Mouse (Mus musculus) ES-E14 (cell line): ENCODE measurements around the gene Srr. TPM values are rescaled to one million over a fixed set of nuclear protein-coding genes. Genes with fewer than 3 reads are reported as not detected.

Experiments
- DNase-seq: peaks from one replicate; pipeline ENCODE4 v3.0.0-alpha.2; 2013; ENCODE audit warnings: low read depth, low spot score
- H3K27ac ChIP-seq: 2 replicates; pipeline ENCODE4 v1.5.1; 2012; ENCODE audit warnings: low read depth, mild to moderate bottlenecking, low read length, moderate library complexity, mixed read lengths; ENCODE audit not compliant: poor library complexity, insufficient read depth, severe bottlenecking
- H3K36me3 ChIP-seq: 2 replicates; pipeline ENCODE4 v1.6.1; 2012; ENCODE audit warnings: mild to moderate bottlenecking, low read length, moderate library complexity, mixed read lengths; ENCODE audit not compliant: control insufficient read depth, poor library complexity, insufficient read depth, severe bottlenecking
- H3K4me1 ChIP-seq, 2 experiments: fragments of 150-350 bp in 1 of 2; sonication (generic) in 1 of 2; 2 replicates each; pipeline ENCODE4 v1.6.1; 2012; ENCODE audit warnings: low read length in 2 of 2, mild to moderate bottlenecking in 1 of 2, mixed read lengths in 1 of 2; ENCODE audit not compliant: control insufficient read depth in 2 of 2, insufficient read depth in 2 of 2, poor library complexity in 1 of 2
- H3K4me3 ChIP-seq, 2 experiments: fragments of 150-350 bp in 1 of 2; sonication (generic) in 1 of 2; 2 replicates each; pipeline ENCODE4 v1.5.1; 2012; ENCODE audit warnings: low read length in 2 of 2, low read depth in 1 of 2, mild to moderate bottlenecking in 1 of 2, mixed read lengths in 1 of 2; ENCODE audit not compliant: insufficient read depth in 1 of 2, poor library complexity in 1 of 2, severe bottlenecking in 1 of 2
- H3K9ac ChIP-seq: 2 replicates; pipeline ENCODE4 v1.6.1; 2012; ENCODE audit warnings: low read depth, mild to moderate bottlenecking, low read length, mixed read lengths; ENCODE audit not compliant: poor library complexity, insufficient read depth, severe bottlenecking
- H3K9me3 ChIP-seq: fragments of 150-350 bp; sonication (generic); 2 replicates; pipeline ENCODE4 v1.6.1; 2012; ENCODE audit warnings: low read depth, mild to moderate bottlenecking, low read length; ENCODE audit not compliant: control insufficient read depth, insufficient read depth
- CHD2 ChIP-seq: IDR thresholded peaks from 2 replicates; pipeline ENCODE4 v1.6.1; 2014; ENCODE audit warnings: mild to moderate bottlenecking, low read depth, low read length, inconsistent platforms
- HCFC1 ChIP-seq: IDR thresholded peaks from 2 replicates; pipeline ENCODE4 v1.6.1; 2012; ENCODE audit warnings: low read length, inconsistent platforms, borderline replicate concordance; ENCODE audit not compliant: insufficient read depth
- MAFK ChIP-seq: IDR thresholded peaks from 2 replicates; pipeline ENCODE4 v1.6.1; 2014; ENCODE audit warnings: mild to moderate bottlenecking, low read depth, low read length, inconsistent platforms; ENCODE audit not compliant: insufficient read depth
- ZC3H11A ChIP-seq: IDR thresholded peaks from 2 replicates; pipeline ENCODE4 v1.6.1; 2012; ENCODE audit warnings: low read depth, mild to moderate bottlenecking, inconsistent platforms, low read length, borderline replicate concordance
- ZNF384 ChIP-seq: IDR thresholded peaks from 2 replicates; pipeline ENCODE4 v1.6.1; 2012; ENCODE audit warnings: low read depth, low read length, inconsistent platforms
- in situ Hi-C, 2 experiments: fragments of 600-800 bp; cut with MboI; formaldehyde crosslinking; loops; one replicate each; pipeline ENCODE4 v1.15.1; 2025; ENCODE audit warnings: low sequenced_read_pairs in 2 of 2, inconsistent platforms in 1 of 2; ENCODE audit not compliant: unreplicated experiment in 2 of 2
- total RNA-seq: library from RNA; depleted of rRNA; stranded (reverse); fragments of 300-350 nt; gene quantifications from 2 replicates; pipeline ENCODE4 v1.2.3, GENCODE M21; 2012

Srr gene
- total RNA-seq, 1 experiment: 3.8 TPM

DNA sequence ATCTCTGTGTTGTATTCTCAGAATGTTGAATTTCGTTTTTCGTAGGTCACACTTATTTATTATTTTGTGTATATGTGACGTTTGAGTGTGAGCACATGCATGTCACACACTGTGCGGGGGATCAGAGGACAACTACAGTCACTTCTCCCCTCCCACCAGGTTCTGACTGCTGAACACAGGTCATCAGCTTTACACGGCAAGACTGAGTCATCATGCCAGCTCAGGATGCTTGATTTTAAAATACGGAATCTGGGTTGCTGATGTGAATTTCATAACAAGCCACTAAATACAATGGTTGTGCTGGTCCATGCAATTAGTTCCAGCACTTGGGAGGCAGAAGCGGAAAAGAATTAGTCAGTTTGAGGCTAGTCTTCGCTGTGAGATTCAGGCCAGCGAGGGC lies 44.7 kb downstream of the Srr start:
- Histone ChIP-seq H3K4me1 (peaks cover 1 to 8% of the 10 kb centered on the region in 2 experiments; a peak in 2 of 4 replicates), H3K9me3 (no peaks in the 10 kb centered on the region), H3K9ac (no peak overlapping the region), H3K4me3 (no peak overlapping the region), H3K27ac (no peak overlapping the region), H3K36me3 (no peaks in the 10 kb centered on the region)
- DNase-seq: no peak
- in situ Hi-C loops: no loop called here
- TF ChIP-seq ZNF384 (no peak), ZC3H11A (no peak), HCFC1 (no peak), MAFK (no peak), CHD2 (no peak)

DNA sequence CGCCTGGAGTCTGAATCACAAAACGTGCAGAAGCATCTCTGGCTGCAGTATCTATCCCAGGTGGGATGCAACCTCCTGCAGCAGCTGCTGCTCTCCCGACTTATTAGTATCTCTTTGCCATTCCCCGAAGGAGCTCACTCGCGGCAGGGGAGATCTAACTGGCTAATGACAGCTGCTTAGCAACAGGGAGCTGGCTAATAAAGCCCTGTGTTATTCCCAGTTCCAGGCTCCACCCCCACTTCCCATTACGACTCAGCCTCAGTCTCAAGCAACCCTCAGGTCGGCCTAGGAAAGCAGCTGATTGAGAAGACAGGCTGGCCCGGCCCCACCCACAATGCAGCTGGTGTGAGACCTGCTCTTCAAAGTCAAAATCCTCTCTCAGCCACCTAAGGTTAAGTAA lies 48.9 kb downstream of the Srr start:
- no peak overlapping the region for H3K9ac ChIP-seq
- no peaks in the 10 kb centered on the region for H3K36me3 ChIP-seq
- peak; percentile 81 for DNase-seq
- H3K9me3 ChIP-seq: no peaks in the 10 kb centered on the region
- no peak overlapping the region for H3K27ac ChIP-seq
- in situ Hi-C loops: no loop called here
- TF ChIP-seq ZC3H11A (no peak), ZNF384 (no peak), CHD2 (no peak), MAFK (no peak), HCFC1 (no peak)
- peaks cover 0 to 14% of the 10 kb centered on the region in 2 experiments; a peak in 2 of 4 replicates for H3K4me1 ChIP-seq
- H3K4me3 ChIP-seq: no peak overlapping the region

DNA sequence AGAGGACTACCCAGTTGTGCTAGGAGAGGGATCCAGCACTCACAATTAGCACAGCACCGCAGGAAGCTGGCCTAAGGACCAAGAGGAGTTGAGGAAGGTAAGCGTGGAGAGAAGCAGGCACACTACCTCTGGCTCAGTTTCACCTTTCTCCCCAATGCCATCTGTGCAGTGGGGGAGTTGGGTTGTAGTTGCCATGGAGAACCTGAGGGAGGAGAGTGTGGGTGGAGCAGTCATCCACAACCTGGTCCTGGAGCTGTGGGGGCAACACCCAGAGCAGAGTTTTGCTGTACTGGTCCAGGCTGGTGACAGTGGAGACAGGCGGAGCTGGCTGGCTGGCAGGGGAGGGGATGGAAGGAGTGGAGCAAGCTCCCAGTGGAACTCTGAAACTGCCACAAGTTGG lies 51.1 kb downstream of the Srr start:
- in situ Hi-C loops: no loop called here
- no peak overlapping the region for H3K9ac ChIP-seq

DNA sequence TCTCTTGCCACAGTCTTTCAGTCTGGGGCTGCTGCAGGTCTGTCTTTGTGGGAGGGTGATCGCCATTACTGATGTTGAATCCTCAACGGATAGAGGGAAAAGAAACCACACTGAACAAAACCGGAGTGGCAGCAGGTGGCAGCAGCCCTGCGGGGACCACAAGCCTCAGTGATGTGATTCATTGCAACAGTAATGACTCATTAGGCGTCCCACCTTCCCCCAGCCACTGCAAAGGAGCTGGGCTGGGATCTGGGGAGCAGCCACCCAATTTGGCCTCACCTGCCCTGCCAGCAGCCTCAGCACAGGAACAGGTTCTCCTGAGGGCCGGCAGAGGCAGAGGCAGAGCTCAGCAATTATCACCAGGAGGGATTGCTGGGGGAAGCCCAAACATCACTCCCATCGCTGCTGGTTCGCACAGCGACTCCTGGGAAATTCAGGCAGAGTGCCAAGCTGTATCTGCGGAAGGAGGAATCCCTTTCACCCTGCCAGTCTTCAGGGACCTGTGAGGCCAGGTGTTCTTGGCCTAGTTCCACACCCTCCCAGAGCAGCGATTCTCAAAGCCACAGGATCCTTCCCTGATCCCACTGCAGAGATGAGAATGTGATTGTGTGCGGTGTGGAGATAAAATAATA lies 54.6 kb downstream of the Srr start:
- no peaks in the 10 kb centered on the region for H3K9me3 ChIP-seq
- in situ Hi-C loops: no loop called here
- TF ChIP-seq HCFC1: no peak
- no peak for TF ChIP-seq CHD2
- no peak for TF ChIP-seq ZNF384
- no peak for TF ChIP-seq MAFK
- H3K4me1 ChIP-seq: peaks cover 2 to 6% of the 10 kb centered on the region in 2 experiments; a peak in 2 of 4 replicates
- peaks cover 4% of the 10 kb centered on the region; the same call in 1 of the 2 replicates for H3K36me3 ChIP-seq
- H3K9ac ChIP-seq: no peak overlapping the region; the same call in 1 of the 2 replicates
- no peak for DNase-seq
- H3K27ac ChIP-seq: no peak overlapping the region
- no peak overlapping the region for H3K4me3 ChIP-seq

More for the DNA sequence above, 51.1 kb downstream of the Srr start:
- H3K9me3 ChIP-seq: no peaks in the 10 kb centered on the region
- H3K36me3 ChIP-seq: no peaks in the 10 kb centered on the region
- H3K4me1 ChIP-seq: peaks cover 0 to 14% of the 10 kb centered on the region in 2 experiments; a peak in 2 of 4 replicates
- no peak overlapping the region for H3K27ac ChIP-seq
- no peak overlapping the region for H3K4me3 ChIP-seq
- TF ChIP-seq ZNF384: no peak
- TF ChIP-seq MAFK: no peak
- TF ChIP-seq ZC3H11A: no peak
- no peak for TF ChIP-seq CHD2
- TF ChIP-seq HCFC1: no peak
- no peak for DNase-seq

DNA sequence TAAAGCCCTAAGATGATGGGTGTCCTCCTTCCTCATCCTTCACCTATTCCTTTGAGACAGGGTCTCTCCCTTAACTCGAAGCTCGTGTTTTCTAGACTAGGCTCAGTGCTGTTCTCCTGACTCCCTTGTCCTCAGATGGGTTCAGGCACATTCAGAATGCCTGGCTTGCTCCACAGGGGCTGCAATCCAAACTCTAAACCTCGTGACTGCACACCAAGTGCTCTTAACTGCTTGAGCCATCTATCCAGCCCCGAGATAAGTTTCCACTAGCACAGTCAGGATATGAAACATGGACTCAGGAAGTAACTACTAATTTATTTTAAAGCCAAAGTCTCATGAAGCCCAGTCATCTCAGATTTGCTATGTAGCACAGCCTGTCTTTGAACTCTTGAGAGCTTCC lies 55.2 kb downstream of the Srr start:
- no peak overlapping the region for H3K9ac ChIP-seq
- H3K9me3 ChIP-seq: no peaks in the 10 kb centered on the region
- DNase-seq: no peak
- peaks cover 2 to 6% of the 10 kb centered on the region in 2 experiments; a peak in 1 of 4 replicates for H3K4me1 ChIP-seq
- no peak overlapping the region for H3K4me3 ChIP-seq
- peaks cover 4% of the 10 kb centered on the region; the same call in 1 of the 2 replicates for H3K36me3 ChIP-seq
- TF ChIP-seq CHD2: no peak
- no peak for TF ChIP-seq ZC3H11A
- no peak for TF ChIP-seq ZNF384
- H3K27ac ChIP-seq: no peak overlapping the region
- in situ Hi-C loops: no loop called here
